Mouse (Mus musculus): Measurements from ENCODE around the gene Uox. TPM values are rescaled to one million over a fixed set of nuclear protein-coding genes. Genes with fewer than 3 reads are reported as not detected.

The Uox gene
- polyA plus RNA-seq, 1 experiment from 2014 or later, result not detected

DNA sequence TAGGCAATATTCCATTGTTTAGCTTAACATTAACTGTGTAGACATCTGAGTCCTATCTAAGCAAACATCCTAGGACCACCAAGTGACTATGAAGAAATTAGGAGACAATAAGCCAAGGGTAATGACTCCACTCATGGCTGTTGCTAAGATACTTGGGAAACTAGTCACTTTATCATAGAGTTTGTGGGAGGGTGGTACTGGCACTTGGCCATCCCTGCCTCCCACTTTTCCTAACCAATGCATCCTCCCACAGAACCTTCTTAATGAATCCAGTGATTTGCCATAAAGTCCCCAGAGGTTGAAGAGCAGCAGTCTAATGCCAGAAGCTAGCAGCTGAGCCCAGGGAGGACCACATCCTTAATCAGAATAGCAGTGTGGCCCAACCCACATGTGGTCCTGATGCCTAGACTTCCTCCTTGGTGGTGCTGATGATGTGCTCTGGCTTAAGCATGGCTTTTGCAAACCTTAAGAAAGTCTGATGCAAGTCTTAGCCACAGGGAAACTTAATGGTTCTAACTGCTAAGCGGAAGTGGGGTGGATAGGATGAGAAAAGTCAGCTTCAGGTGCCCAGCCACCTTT lies 87.9 kb downstream of the Uox start:
- no peak for TF ChIP-seq CTCF (IDR thresholded peaks at IDR 0.05; ENCODE audit: low read depth)
- Histone ChIP-seq H3K4me2 (no peak overlapping the region), H3K4me3 (ENCODE audit: low read depth, low read length) (no peak overlapping the region), H3K9me3 (ENCODE audit: low read depth, low read length) (no peaks in the 10 kb centered on the region), H3K36me3 (ENCODE audit: insufficient read depth) (no peaks in the 10 kb centered on the region), H3K9ac (no peak overlapping the region), H3K27me3 (ENCODE audit: insufficient read depth, low read length) (no peaks in the 10 kb centered on the region), H3K27ac (ENCODE audit: low read depth) (no peak overlapping the region), H3K4me1 (ENCODE audit: insufficient read depth) (no peaks in the 10 kb centered on the region)
- 73% methylated on average over 1 of the region's 1 CpGs for WGBS
- DNase-seq (no peak), ATAC-seq (ENCODE audit: insufficient read depth) (no peak)

- no peak for TF ChIP-seq CTCF (IDR thresholded peaks at IDR 0.05; ENCODE audit: low read depth)
- Histone ChIP-seq H3K27me3 (ENCODE audit: insufficient read depth, low read length) (no peaks in the 10 kb centered on the region), H3K9me3 (ENCODE audit: low read depth, low read length) (no peaks in the 10 kb centered on the region), H3K4me2 (no peak overlapping the region), H3K36me3 (ENCODE audit: insufficient read depth) (no peaks in the 10 kb centered on the region), H3K4me3 (ENCODE audit: low read depth, low read length) (no peak overlapping the region), H3K9ac (no peak overlapping the region), H3K4me1 (ENCODE audit: insufficient read depth) (no peaks in the 10 kb centered on the region), H3K27ac (ENCODE audit: low read depth) (no peak overlapping the region)
- 90% methylated on average over 5 of the region's 5 CpGs for WGBS
- DNase-seq, result no peak
- ATAC-seq (ENCODE audit: insufficient read depth), result no peak
Observed at GRCm38 (mm10) chr3:146659321-146659720, 89.1 kb downstream of the Uox start.

DNA sequence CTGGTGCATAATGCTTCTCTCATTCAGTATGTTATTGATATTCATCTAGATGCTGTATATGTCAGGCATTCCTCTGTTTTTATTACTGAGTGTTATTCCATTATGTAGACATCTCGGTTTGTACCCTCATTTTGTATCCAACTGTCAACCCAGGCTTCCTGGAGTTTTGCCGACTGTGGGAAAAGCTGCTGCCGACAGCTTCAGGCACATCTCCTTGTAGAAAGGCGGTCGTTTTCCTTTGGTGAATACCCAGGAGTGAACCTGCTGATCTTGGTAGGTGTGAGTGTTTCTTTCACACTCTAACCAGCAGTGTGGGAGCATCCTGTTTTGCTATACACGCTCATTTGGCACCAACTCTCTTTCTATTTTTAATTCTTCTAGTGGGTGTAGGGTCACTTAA lies 90.8 kb downstream of the Uox start:
- H3K27ac ChIP-seq (ENCODE audit: low read depth), result no peak overlapping the region
- H3K4me1 ChIP-seq (ENCODE audit: insufficient read depth), result no peaks in the 10 kb centered on the region
- no peak overlapping the region for H3K9ac ChIP-seq
- H3K9me3 ChIP-seq (ENCODE audit: low read depth, low read length), result no peaks in the 10 kb centered on the region
- H3K4me2 ChIP-seq, result no peak overlapping the region
- 50% methylated on average over 6 of the region's 6 CpGs for WGBS
- H3K27me3 ChIP-seq (ENCODE audit: insufficient read depth, low read length), result no peaks in the 10 kb centered on the region
- ATAC-seq (ENCODE audit: insufficient read depth) (no peak), DNase-seq (no peak)
- H3K36me3 ChIP-seq (ENCODE audit: insufficient read depth), result no peaks in the 10 kb centered on the region
- no peak for TF ChIP-seq CTCF (IDR thresholded peaks at IDR 0.05; ENCODE audit: low read depth)
- no peak overlapping the region for H3K4me3 ChIP-seq (ENCODE audit: low read depth, low read length)

GRCm38 (mm10) chr3:146661907-146662306 lies 91.7 kb downstream of the Uox start:
- DNase-seq (no peak), ATAC-seq (ENCODE audit: insufficient read depth) (no peak)
- Histone ChIP-seq H3K4me2 (no peak overlapping the region), H3K9me3 (ENCODE audit: low read depth, low read length) (no peaks in the 10 kb centered on the region), H3K4me1 (ENCODE audit: insufficient read depth) (no peaks in the 10 kb centered on the region), H3K9ac (no peak overlapping the region), H3K36me3 (ENCODE audit: insufficient read depth) (no peaks in the 10 kb centered on the region), H3K4me3 (ENCODE audit: low read depth, low read length) (no peak overlapping the region), H3K27ac (ENCODE audit: low read depth) (no peak overlapping the region), H3K27me3 (ENCODE audit: insufficient read depth, low read length) (no peaks in the 10 kb centered on the region)
- TF ChIP-seq CTCF (IDR thresholded peaks at IDR 0.05; ENCODE audit: low read depth), result no peak
- 69% methylated on average over 7 of the region's 7 CpGs for WGBS

- no peaks in the 10 kb centered on the region for H3K9me3 ChIP-seq (ENCODE audit: low read depth, low read length)
- no peaks in the 10 kb centered on the region for H3K4me1 ChIP-seq (ENCODE audit: insufficient read depth)
- DNase-seq, result no peak
- no peak overlapping the region for H3K4me2 ChIP-seq
- TF ChIP-seq CTCF (IDR thresholded peaks at IDR 0.05; ENCODE audit: low read depth), result no peak
- H3K27ac ChIP-seq (ENCODE audit: low read depth), result no peak overlapping the region
- H3K9ac ChIP-seq, result no peak overlapping the region
- WGBS, result 59% methylated on average over 2 of the region's 2 CpGs
- H3K4me3 ChIP-seq (ENCODE audit: low read depth, low read length), result no peak overlapping the region
- no peaks in the 10 kb centered on the region for H3K27me3 ChIP-seq (ENCODE audit: insufficient read depth, low read length)
- ATAC-seq (ENCODE audit: insufficient read depth), result no peak
- H3K36me3 ChIP-seq (ENCODE audit: insufficient read depth), result no peaks in the 10 kb centered on the region
Observed at GRCm38 (mm10) chr3:146671121-146671520, 100.9 kb downstream of the Uox start.

DNA sequence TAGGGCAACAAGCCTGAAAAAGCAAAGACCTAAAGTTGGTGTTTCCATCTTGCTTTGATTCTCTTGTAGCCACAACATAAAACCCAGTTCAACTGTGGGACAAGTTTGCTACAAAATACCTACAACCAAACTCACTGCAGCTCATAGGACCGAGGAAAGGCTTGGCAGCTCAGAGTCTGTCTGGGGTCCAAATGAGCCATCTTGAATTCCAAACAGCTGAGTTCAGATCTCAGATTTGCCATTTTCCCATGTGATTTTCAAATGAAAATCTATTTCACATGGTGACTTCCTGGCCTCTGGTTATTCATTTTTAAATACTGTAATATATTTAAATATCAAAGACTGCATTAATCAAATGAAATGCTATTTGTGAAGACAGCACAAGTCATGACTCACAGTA lies 104.9 kb downstream of the Uox start:
- Histone ChIP-seq H3K4me3 (ENCODE audit: low read depth, low read length) (no peak overlapping the region), H3K9me3 (ENCODE audit: low read depth, low read length) (no peaks in the 10 kb centered on the region), H3K4me1 (ENCODE audit: insufficient read depth) (no peaks in the 10 kb centered on the region), H3K9ac (no peak overlapping the region), H3K4me2 (no peak overlapping the region), H3K36me3 (ENCODE audit: insufficient read depth) (no peaks in the 10 kb centered on the region), H3K27me3 (ENCODE audit: insufficient read depth, low read length) (no peaks in the 10 kb centered on the region), H3K27ac (ENCODE audit: low read depth) (no peak overlapping the region)
- ATAC-seq (ENCODE audit: insufficient read depth), result no peak
- no peak for DNase-seq
- WGBS, result 78% methylated on average over 1 of the region's 1 CpGs
- no peak for TF ChIP-seq CTCF (IDR thresholded peaks at IDR 0.05; ENCODE audit: low read depth)

GRCm38 (mm10) chr3:146676193-146676592 lies 106.0 kb downstream of the Uox start:
- H3K36me3 ChIP-seq (ENCODE audit: insufficient read depth), result no peaks in the 10 kb centered on the region
- H3K27me3 ChIP-seq (ENCODE audit: insufficient read depth, low read length), result no peaks in the 10 kb centered on the region
- no peak overlapping the region for H3K4me2 ChIP-seq
- DNase-seq, result no peak
- no peaks in the 10 kb centered on the region for H3K9me3 ChIP-seq (ENCODE audit: low read depth, low read length)
- H3K9ac ChIP-seq, result no peak overlapping the region
- ATAC-seq (ENCODE audit: insufficient read depth), result no peak
- 87% methylated on average over 4 of the region's 4 CpGs for WGBS
- H3K4me1 ChIP-seq (ENCODE audit: insufficient read depth), result no peaks in the 10 kb centered on the region
- H3K4me3 ChIP-seq (ENCODE audit: low read depth, low read length), result no peak overlapping the region
- no peak overlapping the region for H3K27ac ChIP-seq (ENCODE audit: low read depth)
- no peak for TF ChIP-seq CTCF (IDR thresholded peaks at IDR 0.05; ENCODE audit: low read depth)

DNA sequence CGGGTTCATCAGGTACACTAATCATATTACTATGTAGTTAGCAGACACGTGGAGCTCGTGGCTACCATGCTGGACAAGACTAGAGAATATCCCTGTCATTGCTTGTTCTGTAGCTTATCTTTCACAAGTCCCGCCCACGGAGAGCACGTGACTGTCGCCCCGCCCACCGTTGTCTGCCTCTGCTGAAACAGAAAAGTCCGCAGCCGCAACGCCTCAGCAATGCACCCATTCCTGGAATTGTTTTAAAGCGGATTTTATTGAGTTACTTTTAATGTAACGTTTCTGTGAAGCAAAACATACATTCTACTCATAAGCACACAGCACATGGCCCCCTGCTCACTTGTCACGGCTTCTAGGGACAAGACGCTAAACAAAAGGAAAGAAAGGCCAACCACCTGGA lies 109.4 kb downstream of the Uox start:
- Histone ChIP-seq H3K4me1 (ENCODE audit: insufficient read depth) (0 out of 2 replicates have a peak, but pooled peaks cover 5% of the 10 kb centered on the region), H3K36me3 (ENCODE audit: insufficient read depth) (no peaks in the 10 kb centered on the region), H3K27me3 (ENCODE audit: insufficient read depth, low read length) (no peaks in the 10 kb centered on the region), H3K9me3 (ENCODE audit: low read depth, low read length) (no peaks in the 10 kb centered on the region), H3K4me2 (no peak overlapping the region), H3K4me3 (ENCODE audit: low read depth, low read length) (no peak overlapping the region), H3K27ac (ENCODE audit: low read depth) (no peak overlapping the region), H3K9ac (no peak overlapping the region)
- ATAC-seq (ENCODE audit: insufficient read depth) (no peak), DNase-seq (no peak)
- no peak for TF ChIP-seq CTCF (IDR thresholded peaks at IDR 0.05; ENCODE audit: low read depth)
- 89% methylated on average over 16 of the region's 16 CpGs for WGBS

Measured in lung, embryonic 14.5 days (tissue).